Mouse (Mus musculus) kidney, adult 2 months (tissue): ENCODE measurements at regions not wholly inside any gene's neighbourhood (a gene's known extent, or its start where the extent isn't known, plus 50 kb on each side); places are given as distances from the start of the nearest gene placed in this dataset.

Experiments
- CTCF ChIP-seq: fragments of 200-500 bp; conservative IDR thresholded peaks from 2 replicates; pipeline ENCODE4 v1.5.1; 2011; ENCODE audit warnings: low read depth, mild to moderate bottlenecking, control low read depth, low read length, moderate library complexity, mixed read lengths; ENCODE audit not compliant: insufficient read depth, insufficient read length
- POLR2A ChIP-seq: fragments of 200-500 bp; IDR thresholded peaks from one replicate; pipeline ENCODE4 v1.6.1; 2011; ENCODE audit warnings: low read depth, low read length, control low read depth

- TF ChIP-seq CTCF = no peak
- no peak for TF ChIP-seq POLR2A
These were observed 186.6 kb downstream of the Rybp start for GRCm38 (mm10) chr6:100100565-100101133.
